Mouse (Mus musculus): ENCODE data around the gene Rgma.

Rgma gene

DNA sequence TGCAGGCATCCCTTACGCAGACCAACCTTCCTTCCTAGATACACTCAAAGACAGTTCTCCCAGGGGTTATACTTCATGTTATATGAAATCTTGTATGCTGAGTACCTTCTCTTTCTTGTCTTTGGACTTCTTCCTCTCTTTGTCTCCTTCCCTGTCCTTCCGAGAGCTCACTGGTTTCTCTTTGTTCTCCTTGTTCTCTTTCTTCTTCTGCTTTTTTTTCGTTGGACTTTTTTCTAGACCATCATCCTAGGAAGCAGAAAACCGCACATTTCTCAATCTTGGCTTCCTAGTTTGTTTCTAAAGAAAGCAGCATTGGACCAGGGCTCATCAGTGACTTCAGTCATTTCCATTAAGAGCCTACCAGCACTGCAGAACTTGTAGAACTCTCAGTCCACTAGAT, 76.3 kb downstream of the Rgma start:
- DNase-seq, result no peak

DNA sequence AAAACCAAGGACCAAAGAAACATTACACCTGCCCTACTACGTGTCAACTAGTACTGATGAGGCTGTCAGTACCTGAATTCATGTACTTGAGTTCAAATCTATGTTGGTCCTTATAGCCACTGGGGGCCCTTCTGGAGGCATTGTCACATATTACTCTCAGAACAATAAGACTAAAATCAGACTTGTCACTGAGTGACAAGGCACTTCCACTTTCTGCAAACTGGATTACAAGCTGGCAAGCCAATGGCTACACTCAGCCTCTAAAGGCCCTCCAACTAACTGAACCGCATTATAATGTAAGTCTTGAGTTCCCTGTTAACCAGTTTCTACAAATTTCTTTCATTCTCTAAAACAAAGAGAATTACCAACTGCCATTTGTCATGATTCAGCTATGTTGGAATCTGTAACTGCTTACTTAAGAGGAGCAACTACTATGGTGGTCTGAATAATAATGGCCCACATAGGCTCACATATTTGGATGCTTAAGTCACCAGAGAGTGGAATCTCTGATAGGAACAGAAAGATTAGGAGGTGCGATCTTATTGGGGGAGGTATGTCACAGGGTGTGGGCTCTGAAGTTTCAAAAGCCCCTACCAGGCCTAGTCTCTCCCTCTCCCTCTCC, 77.0 kb downstream of the Rgma start:
- DNase-seq, result no peak

DNA sequence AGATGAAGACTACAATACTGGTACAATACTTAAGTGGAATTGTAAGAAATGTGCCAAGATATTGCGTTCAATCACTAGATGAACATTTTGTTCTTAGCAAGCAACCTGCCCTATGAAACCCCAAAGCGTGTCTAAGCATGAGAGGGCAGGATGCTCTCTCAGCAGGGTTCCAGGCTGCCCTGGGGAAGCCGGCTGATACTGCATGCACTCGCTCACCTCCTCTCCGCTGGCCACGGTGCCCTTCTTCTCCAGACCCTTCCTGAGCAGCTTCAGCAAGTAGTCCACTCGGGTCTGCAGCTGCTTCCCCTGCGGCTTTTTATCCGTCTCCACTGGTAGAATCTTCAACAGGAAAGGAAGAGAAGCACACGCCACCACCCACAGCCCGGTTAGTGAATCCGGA, 78.8 kb downstream of the Rgma start:
- no peak for DNase-seq

DNA sequence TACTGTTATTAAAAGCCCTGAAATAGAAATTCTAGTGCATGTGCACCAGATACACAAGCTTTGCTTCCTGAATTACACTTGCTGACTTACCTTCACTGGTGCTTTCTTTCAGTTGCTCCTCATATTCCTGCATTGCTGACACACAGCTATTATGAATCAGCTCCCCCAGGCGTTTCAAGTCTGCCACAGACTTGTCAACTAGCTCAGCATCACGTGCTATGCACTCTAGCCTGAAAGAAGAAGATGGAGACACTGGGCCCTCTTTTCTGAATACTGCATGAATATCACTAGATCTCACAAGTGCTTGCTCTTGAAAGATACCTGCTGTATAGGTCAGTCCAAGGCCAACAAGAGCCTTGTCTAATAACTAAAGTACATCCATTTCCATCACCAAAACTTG, 88.2 kb downstream of the Rgma start:
- no peak for DNase-seq

DNA sequence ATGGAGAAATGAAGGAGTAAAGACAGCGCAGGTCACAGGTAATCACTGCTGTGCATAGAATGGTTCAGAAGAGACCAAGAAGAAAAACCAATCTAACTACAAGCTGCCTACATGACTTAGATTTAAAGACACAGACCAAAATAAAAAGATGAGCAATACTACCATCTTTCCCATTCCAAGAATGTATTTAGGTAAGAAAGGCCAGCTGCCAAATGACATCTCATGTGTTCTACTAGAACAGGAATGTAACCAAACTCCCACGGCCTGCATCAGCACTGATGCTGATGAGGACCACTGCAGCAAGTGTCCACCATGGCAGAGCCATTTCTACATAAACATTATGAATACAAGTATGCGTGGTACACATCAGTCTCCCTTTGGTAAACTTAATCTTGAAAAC, 92.4 kb downstream of the Rgma start:
- DNase-seq, result no peak

Data from thymus, postnatal 4 days (tissue).